In genomic region chr1:165432883-165433282, GRCm38 (mm10) we compare ENCODE assay signal across 20 mouse cellular contexts. TPM values are rescaled to one million over a fixed set of nuclear protein-coding genes. Genes with fewer than 3 reads are reported as not detected.
A peak's percentile ranks its signal among the peaks of the same experiment; 100 is the strongest.
DNase-seq lines count a peak whose midpoint lies in the region; TF ChIP-seq lines count a peak whose summit lies in the region.
"Had no signal": no experiment of that assay in that cellular context is flagged by ENCODE, and none has a peak within 500 bp of the region (broad histone marks: within the 10 kb centered on the region; RNA-seq: fewer than 3 reads in every experiment).

No protein-coding gene starts in this region.

- no peaks in the 10 kb centered on the region for H3K27me3 ChIP-seq in myocyte (ENCODE audit: control insufficient read depth, insufficient read depth, insufficient read length)
- H3K27me3 ChIP-seq: hindbrain, embryonic 13.5 days; neural tube, embryonic 12.5 days had no signal

- H3K36me3 ChIP-seq in myocyte (ENCODE audit: control insufficient read depth, insufficient read depth), result no peaks in the 10 kb centered on the region
- H3K36me3 ChIP-seq: heart, embryonic 10.5 days; hindbrain, embryonic 13.5 days; neural tube, embryonic 12.5 days had no signal

- peak overlapping the region; percentile 74 for H3K27ac ChIP-seq in bone marrow macrophage, adult 2 months (ENCODE audit: insufficient read depth, low read depth, low read length)
- H3K27ac ChIP-seq: heart, embryonic 10.5 days; hindbrain, embryonic 13.5 days; neural tube, embryonic 12.5 days had no signal

- H3K4me2 ChIP-seq in myocyte (ENCODE audit: low read depth), result peak overlapping the region; percentile 50
- H3K4me2 ChIP-seq: hindbrain, embryonic 13.5 days; neural tube, embryonic 12.5 days had no signal

- TF ChIP-seq CTCF in bone marrow macrophage, adult 2 months (IDR thresholded peaks at IDR 0.05; ENCODE audit: low read depth, low read length), result no peak

- DNase-seq in adrenal gland, adult 2 months, result peak; percentile 44
- no peak for DNase-seq in adrenal gland, postnatal 25 days
- DNase-seq in lung, postnatal 10 days, result peak; percentile 7
- no peak for DNase-seq in lung, postnatal 4 days
- DNase-seq in thymus, postnatal 25 days, result no peak
- DNase-seq in retina, postnatal 1 day, result no peak
- DNase-seq: cerebellum, adult 11 months; cerebellum, postnatal 14 days; heart, postnatal 10 days; kidney, postnatal 4 days; layer of hippocampus, postnatal 36 days; liver; liver, postnatal 0 days; right cerebral cortex, postnatal 4 days; thymus, adult 18-20 months had no signal

- no peak overlapping the region for H3K4me3 ChIP-seq in bone marrow macrophage, adult 2 months (ENCODE audit: insufficient read depth, low read length)
- peak overlapping the region; percentile 5 for H3K4me3 ChIP-seq in myocyte
- H3K4me3 ChIP-seq: heart, embryonic 10.5 days; hindbrain, embryonic 13.5 days; neural tube, embryonic 12.5 days had no signal

- peaks cover 22% of the 10 kb centered on the region for H3K79me2 ChIP-seq in myocyte (ENCODE audit: control insufficient read depth, insufficient read depth)

- H3ac ChIP-seq in myocyte (ENCODE audit: control insufficient read depth, insufficient read length), result no peak overlapping the region

- peaks cover 15% of the 10 kb centered on the region for H3K4me1 ChIP-seq in bone marrow macrophage, adult 2 months (ENCODE audit: control insufficient read depth, insufficient read depth, low read length)
- H3K4me1 ChIP-seq: heart, embryonic 10.5 days; hindbrain, embryonic 13.5 days; neural tube, embryonic 12.5 days had no signal

- TF ChIP-seq POLR2A in bone marrow macrophage, adult 2 months (IDR thresholded peaks at IDR 0.05; ENCODE audit: borderline replicate concordance, low read depth, low read length), result no peak
- no peak for TF ChIP-seq POLR2A in myocyte (IDR thresholded peaks at IDR 0.05; ENCODE audit: insufficient read length, low read depth)

TF ChIP-seq in myocyte, 11 proteins besides CTCF, POLR2A, EP300 and RAD21:
- TF ChIP-seq USF1 (IDR thresholded peaks at IDR 0.05; ENCODE audit: low read depth) (peak; percentile 78), CEBPB (IDR thresholded peaks at IDR 0.05; ENCODE audit: insufficient read depth, poor library complexity, severe bottlenecking) (no peak), MYOG (IDR thresholded peaks at IDR 0.05; ENCODE audit: control insufficient read depth in 1 of 3, insufficient read depth in 1 of 3, insufficient read length in 2 of 3, low read depth in 2 of 3) (no peak), TCF12 (IDR thresholded peaks at IDR 0.05; ENCODE audit: insufficient read depth, poor library complexity, severe bottlenecking) (no peak), SRF (IDR thresholded peaks at IDR 0.05; ENCODE audit: control insufficient read depth, insufficient read length, low read depth) (no peak), MYOD1 (IDR thresholded peaks at IDR 0.05; ENCODE audit: control insufficient read depth in 1 of 3, insufficient read length in 2 of 3, low read depth in 2 of 3) (no peak)

RNA-seq across cellular contexts. Expression of gene Dcaf6, which starts 27.4 kb away (rescaled TPM):
- total RNA-seq in adrenal gland, adult 2 months (2021), result 10 to 100 TPM; 31.7 to 34.3 TPM
- 23.2 and 27.9 TPM in 2 replicates for polyA plus RNA-seq in adrenal gland, adult 2 months (2012; rRNA removed)
- total RNA-seq in adrenal gland, postnatal 25 days (2021), result 33.2 and 35.2 TPM in 2 replicates
- polyA plus RNA-seq in bone marrow macrophage, adult 2 months (2012; ENCODE audit: insufficient read depth, insufficient read length, missing spikeins), result 27.1 and 27.6 TPM in 2 replicates
- 24.1 TPM for polyA plus RNA-seq in myocyte (2012; fragmentation: generic; extraction: Trizol)

RNA-seq across cellular contexts. Expression of gene Mpc2, which starts 27.6 kb away (rescaled TPM):
- 100 to 1,000 TPM; 166 to 287 TPM for total RNA-seq in adrenal gland, adult 2 months (2021)
- polyA plus RNA-seq in adrenal gland, adult 2 months (2012; rRNA removed), result 194 and 215 TPM in 2 replicates
- 194 and 205 TPM in 2 replicates for total RNA-seq in adrenal gland, postnatal 25 days (2021)
- 86.6 and 102 TPM in 2 replicates for polyA plus RNA-seq in bone marrow macrophage, adult 2 months (2012; ENCODE audit: insufficient read depth, insufficient read length, missing spikeins)
- 85.0 TPM for polyA plus RNA-seq in myocyte (2012; fragmentation: generic; extraction: Trizol)

RNA-seq across cellular contexts. Expression of gene Adcy10, which starts 52.1 kb away (rescaled TPM):
- total RNA-seq in adrenal gland, adult 2 months (2021), result 1 to 10 TPM in 1 of 2 experiments, under 1 TPM in 1; 0.45 to 1.8 TPM
- polyA plus RNA-seq in adrenal gland, adult 2 months (2012; rRNA removed), result 0.19 and 0.36 TPM in 2 replicates
- 0.62 and 0.70 TPM in 2 replicates for total RNA-seq in adrenal gland, postnatal 25 days (2021)
- not detected in 2 replicates for polyA plus RNA-seq in bone marrow macrophage, adult 2 months (2012; ENCODE audit: insufficient read depth, insufficient read length, missing spikeins)
- not detected for polyA plus RNA-seq in myocyte (2012; fragmentation: generic; extraction: Trizol)
- polyA plus RNA-seq: heart, embryonic 10.5 days had no signal

Comparison
In these comparisons a context has a peak if more than half of its experiments do, and no peak if none do; other contexts are left out.
1. DNase-seq: peak in adrenal gland, adult 2 months (single experiment) and lung, postnatal 10 days (single experiment); none in adrenal gland, postnatal 25 days (single experiment), lung, postnatal 4 days (0 of 2), thymus, postnatal 25 days (single experiment) and retina, postnatal 1 day (single experiment).